Mouse (Mus musculus) telencephalon, adult 2 months (tissue): Measurements from ENCODE around the gene Gm47995.

Source experiments
- DNase-seq: peaks from one replicate; pipeline ENCODE4 v3.0.0-alpha.2; 2011; ENCODE audit warnings: low read depth, low spot score

Gene Gm47995

GRCm38 (mm10) chr1:151228320-151228989 is 30.2 kb downstream of the Gm47995 start:
- no peak for DNase-seq

- DNase-seq = no peak
These were observed 34.1 kb downstream of the Gm47995 start for GRCm38 (mm10) chr1:151232346-151232745.

GRCm38 (mm10) chr1:151233756-151234155 is 35.5 kb downstream of the Gm47995 start:
- no peak for DNase-seq

- no peak for DNase-seq
These were observed 37.3 kb downstream of the Gm47995 start for GRCm38 (mm10) chr1:151235574-151235973.

GRCm38 (mm10) chr1:151236141-151236930 is 38.1 kb downstream of the Gm47995 start:
- peak; percentile 35 for DNase-seq

GRCm38 (mm10) chr1:151237780-151238179 is 39.5 kb downstream of the Gm47995 start:
- DNase-seq = no peak

- no peak for DNase-seq
These were observed 45.1 kb downstream of the Gm47995 start for GRCm38 (mm10) chr1:151243332-151243731.

- no peak for DNase-seq
These were observed 45.8 kb downstream of the Gm47995 start for GRCm38 (mm10) chr1:151244013-151244412.

- DNase-seq = no peak
These were observed 46.5 kb downstream of the Gm47995 start for GRCm38 (mm10) chr1:151244761-151245160.

- DNase-seq = no peak
These were observed 46.9 kb downstream of the Gm47995 start for GRCm38 (mm10) chr1:151245165-151245564.

GRCm38 (mm10) chr1:151245846-151246245 is 47.6 kb downstream of the Gm47995 start:
- DNase-seq = no peak
